ENCODE assay signal across 13 mouse cellular contexts in genomic region chr14:25243698-25244097, GRCm38 (mm10).
DNase-seq lines count a peak whose midpoint lies in the region; ATAC-seq lines count a peak whose summit lies in the region.
"Had no signal": no experiment of that assay in that cellular context is flagged by ENCODE, and none has a peak within 500 bp of the region (broad histone marks: within the 10 kb centered on the region; RNA-seq: fewer than 3 reads in every experiment).

No protein-coding gene starts in this region.

- no peak overlapping the region for H3K9ac ChIP-seq in heart, embryonic 11.5 days (ENCODE audit: low read depth, low read length)
- no peak overlapping the region for H3K9ac ChIP-seq in midbrain, embryonic 11.5 days (ENCODE audit: low read length)
- no peak overlapping the region for H3K9ac ChIP-seq in limb, embryonic 13.5 days
- no peak overlapping the region for H3K9ac ChIP-seq in neural tube, embryonic 15.5 days (replicated peaks)

- WGBS in heart, embryonic 11.5 days (ENCODE audit: insufficient replicate concordance) = 55% methylated on average over 5 of the region's 5 CpGs
- 73% methylated on average over 5 of the region's 5 CpGs for WGBS in midbrain, embryonic 10.5 days
- WGBS in midbrain, embryonic 11.5 days = 75% methylated on average over 5 of the region's 5 CpGs
- 53% methylated on average over 5 of the region's 5 CpGs for WGBS in limb, embryonic 13.5 days
- WGBS in neural tube, embryonic 15.5 days = 31% methylated on average over 5 of the region's 5 CpGs

- H3K9me3 ChIP-seq in heart, embryonic 11.5 days (replicated peaks; ENCODE audit: control insufficient read depth, low read length) = no peaks in the 10 kb centered on the region
- no peaks in the 10 kb centered on the region for H3K9me3 ChIP-seq in midbrain, embryonic 10.5 days (replicated peaks)
- no peaks in the 10 kb centered on the region for H3K9me3 ChIP-seq in midbrain, embryonic 11.5 days (ENCODE audit: control insufficient read depth, low read length)
- no peaks in the 10 kb centered on the region for H3K9me3 ChIP-seq in limb, embryonic 13.5 days
- H3K9me3 ChIP-seq in neural tube, embryonic 15.5 days (replicated peaks) = no peaks in the 10 kb centered on the region

- peak overlapping the region; percentile 6; the same call in 1 of the 2 replicates for H3K4me2 ChIP-seq in heart, embryonic 11.5 days
- no peak overlapping the region for H3K4me2 ChIP-seq in midbrain, embryonic 11.5 days
- H3K4me2 ChIP-seq in limb, embryonic 13.5 days (replicated peaks) = peak overlapping the region; percentile 28
- peak overlapping the region; percentile 19 for H3K4me2 ChIP-seq in neural tube, embryonic 15.5 days

- no peak overlapping the region for H3K4me3 ChIP-seq in heart, embryonic 11.5 days (ENCODE audit: low read depth, low read length)
- H3K4me3 ChIP-seq in midbrain, embryonic 10.5 days = no peak overlapping the region
- no peak overlapping the region for H3K4me3 ChIP-seq in midbrain, embryonic 11.5 days (ENCODE audit: low read depth, low read length)
- no peak overlapping the region for H3K4me3 ChIP-seq in limb, embryonic 13.5 days
- H3K4me3 ChIP-seq in neural tube, embryonic 15.5 days (replicated peaks) = no peak overlapping the region
- H3K4me3 ChIP-seq: erythroblast, embryonic 14.5 days had no signal

- H3K27ac ChIP-seq in heart, embryonic 11.5 days (ENCODE audit: low read depth, low read length) = 0 out of 2 replicates have a peak overlapping the region, but pooled peaks have one; percentile 22
- H3K27ac ChIP-seq in midbrain, embryonic 10.5 days (replicated peaks) = 0 out of 2 replicates have a peak overlapping the region, but pooled peaks have one; percentile 52
- H3K27ac ChIP-seq in midbrain, embryonic 11.5 days (ENCODE audit: low read depth, low read length) = no peak overlapping the region
- H3K27ac ChIP-seq in limb, embryonic 13.5 days = peak overlapping the region; percentile 77
- peak overlapping the region; percentile 68 for H3K27ac ChIP-seq in neural tube, embryonic 15.5 days (replicated peaks)

- no peak for DNase-seq in heart, postnatal 4 days
- DNase-seq in midbrain, embryonic 10.5 days (ENCODE audit: low spot score) = no peak
- DNase-seq in midbrain, embryonic 11.5 days (ENCODE audit: low spot score, missing footprints) = no peak
- DNase-seq in adrenal gland, postnatal 14 days = no peak
- DNase-seq in adrenal gland, postnatal 10 days = no peak
- DNase-seq: B cell, adult 2 months; cerebellum, adult 11-12 months; right cerebral cortex, postnatal 14 days had no signal

- no peak for ATAC-seq in heart, embryonic 11.5 days (replicated peaks; ENCODE audit: insufficient number of reproducible peaks, low FRiP score, low TSS enrichment)
- ATAC-seq in midbrain, embryonic 11.5 days (ENCODE audit: low FRiP score) = no peak
- ATAC-seq in limb, embryonic 13.5 days (ENCODE audit: low FRiP score, low read depth) = no peak
- ATAC-seq in neural tube, embryonic 15.5 days (ENCODE audit: low FRiP score) = peak; percentile 51; the same call in 1 of the 2 replicates

- no peaks in the 10 kb centered on the region for H3K27me3 ChIP-seq in heart, embryonic 11.5 days (ENCODE audit: control insufficient read depth, insufficient read depth, low read length)
- no peaks in the 10 kb centered on the region for H3K27me3 ChIP-seq in midbrain, embryonic 10.5 days (ENCODE audit: low read depth, poor library complexity, severe bottlenecking)
- no peaks in the 10 kb centered on the region for H3K27me3 ChIP-seq in midbrain, embryonic 11.5 days (ENCODE audit: control insufficient read depth, insufficient read depth, low read length)
- no peaks in the 10 kb centered on the region for H3K27me3 ChIP-seq in limb, embryonic 13.5 days
- no peaks in the 10 kb centered on the region for H3K27me3 ChIP-seq in neural tube, embryonic 15.5 days (replicated peaks)

- H3K36me3 ChIP-seq in heart, embryonic 11.5 days (ENCODE audit: control insufficient read depth, insufficient read depth, low read length) = no peaks in the 10 kb centered on the region
- no peaks in the 10 kb centered on the region for H3K36me3 ChIP-seq in midbrain, embryonic 10.5 days
- H3K36me3 ChIP-seq in midbrain, embryonic 11.5 days (ENCODE audit: control insufficient read depth, insufficient read depth, low read length) = no peaks in the 10 kb centered on the region
- H3K36me3 ChIP-seq in limb, embryonic 13.5 days = no peaks in the 10 kb centered on the region
- no peaks in the 10 kb centered on the region for H3K36me3 ChIP-seq in neural tube, embryonic 15.5 days
- H3K36me3 ChIP-seq: G1E had no signal

- H3K4me1 ChIP-seq in heart, embryonic 11.5 days (ENCODE audit: control insufficient read depth, insufficient read depth, low read length) = peaks cover 10% of the 10 kb centered on the region; the same call in 1 of the 2 replicates
- H3K4me1 ChIP-seq in midbrain, embryonic 10.5 days = peaks cover 16% of the 10 kb centered on the region
- H3K4me1 ChIP-seq in midbrain, embryonic 11.5 days (ENCODE audit: control insufficient read depth, insufficient read depth, low read length) = no peaks in the 10 kb centered on the region
- peaks cover 36% of the 10 kb centered on the region for H3K4me1 ChIP-seq in limb, embryonic 13.5 days
- peaks cover 27% of the 10 kb centered on the region for H3K4me1 ChIP-seq in neural tube, embryonic 15.5 days
